Mouse (Mus musculus): Measurements from ENCODE around the gene Iqsec1.

DNA sequence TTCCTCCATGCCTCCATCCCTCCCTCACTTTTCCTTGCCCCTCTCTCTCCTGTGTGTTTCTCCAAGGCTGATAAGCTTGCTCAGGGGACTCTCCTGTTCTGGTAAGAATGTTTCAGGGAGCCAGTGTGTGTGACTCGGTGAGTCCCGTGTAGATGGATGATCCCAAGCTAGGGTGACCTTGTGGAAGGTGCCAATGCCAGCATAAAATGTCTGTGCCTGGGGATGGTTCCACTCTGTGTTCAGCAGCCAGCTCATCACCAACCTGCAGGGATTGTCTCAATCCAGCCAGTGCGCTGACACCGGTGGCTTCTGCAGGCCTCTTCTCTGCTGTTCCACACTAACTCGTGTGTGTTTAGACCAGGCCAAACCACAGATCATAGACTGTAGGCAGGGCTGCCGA, 372.0 kb downstream of the Iqsec1 start:
- no peak for TF ChIP-seq POLR2A (IDR thresholded peaks at IDR 0.05; ENCODE audit: borderline replicate concordance, extremely low read depth, low read depth, low read length)
- no peak for TF ChIP-seq CTCF (IDR thresholded peaks at IDR 0.05; ENCODE audit: insufficient read depth, low read length)
